Mouse (Mus musculus): ENCODE measurements at regions not wholly inside any gene's neighbourhood (a gene's known extent, or its start where the extent isn't known, plus 50 kb on each side); places are given as distances from the start of the nearest gene placed in this dataset.

- intact Hi-C loops (cut with DNase I): no loop called here
- DNase-seq: no peak
Measured at GRCm38 (mm10) chr1:186173472-186174014, 56.4 kb upstream of the Lyplal1 start.

GRCm38 (mm10) chr1:186171691-186172090 lies 54.6 kb upstream of the Lyplal1 start:
- DNase-seq: no peak
- intact Hi-C loops (cut with DNase I): no loop called here

Data from left cerebral cortex, postnatal 4 days (tissue).